Mouse (Mus musculus): ENCODE results near the gene Bri3bp. TPM values are rescaled to one million over a fixed set of nuclear protein-coding genes. Genes with fewer than 3 reads are reported as not detected.

The Bri3bp gene
- polyA plus RNA-seq, 1 experiment: 45.8 TPM

- TF ChIP-seq EP300 (IDR thresholded peaks at IDR 0.05; ENCODE audit: insufficient read depth, low read depth, low read length): no peak
- no peak for TF ChIP-seq CTCF (IDR thresholded peaks at IDR 0.05; ENCODE audit: low read depth, low read length)
- TF ChIP-seq POLR2A (IDR thresholded peaks at IDR 0.05; ENCODE audit: insufficient read depth, low read length): no peak
- Histone ChIP-seq H3K9me3 (replicated peaks; ENCODE audit: control insufficient read depth, insufficient read depth, low read length, poor library complexity, severe bottlenecking) (no peaks in the 10 kb centered on the region), H3K36me3 (ENCODE audit: control insufficient read depth, insufficient read depth, low read length, poor library complexity, severe bottlenecking) (peaks cover 12% of the 10 kb centered on the region), H3K4me3 (ENCODE audit: low read depth, low read length) (no peak overlapping the region), H3K27ac (ENCODE audit: insufficient read depth, low read length) (no peak overlapping the region), H3K27me3 (ENCODE audit: control insufficient read depth, insufficient read depth, low read length, poor library complexity, severe bottlenecking) (no peaks in the 10 kb centered on the region), H3K9ac (ENCODE audit: low read depth, poor library complexity, severe bottlenecking) (no peak overlapping the region), H3K4me1 (ENCODE audit: control insufficient read depth, insufficient read depth, low read length) (no peaks in the 10 kb centered on the region)
Measured at GRCm38 (mm10) chr5:125456100-125456499, 14.7 kb downstream of the Bri3bp start.

GRCm38 (mm10) chr5:125457538-125457937 lies 16.2 kb downstream of the Bri3bp start:
- Histone ChIP-seq H3K36me3 (ENCODE audit: control insufficient read depth, insufficient read depth, low read length, poor library complexity, severe bottlenecking) (peaks cover 12% of the 10 kb centered on the region), H3K9me3 (replicated peaks; ENCODE audit: control insufficient read depth, insufficient read depth, low read length, poor library complexity, severe bottlenecking) (no peaks in the 10 kb centered on the region), H3K4me3 (ENCODE audit: low read depth, low read length) (no peak overlapping the region), H3K27ac (ENCODE audit: insufficient read depth, low read length) (no peak overlapping the region), H3K4me1 (ENCODE audit: control insufficient read depth, insufficient read depth, low read length) (no peaks in the 10 kb centered on the region), H3K9ac (ENCODE audit: low read depth, poor library complexity, severe bottlenecking) (no peak overlapping the region), H3K27me3 (ENCODE audit: control insufficient read depth, insufficient read depth, low read length, poor library complexity, severe bottlenecking) (no peaks in the 10 kb centered on the region)
- TF ChIP-seq EP300 (IDR thresholded peaks at IDR 0.05; ENCODE audit: insufficient read depth, low read depth, low read length) (no peak), CTCF (IDR thresholded peaks at IDR 0.05; ENCODE audit: low read depth, low read length) (no peak), POLR2A (IDR thresholded peaks at IDR 0.05; ENCODE audit: insufficient read depth, low read length) (no peak)

GRCm38 (mm10) chr5:125460574-125460973 lies 19.2 kb downstream of the Bri3bp start:
- no peak overlapping the region for H3K27ac ChIP-seq (ENCODE audit: insufficient read depth, low read length)
- no peaks in the 10 kb centered on the region for H3K27me3 ChIP-seq (ENCODE audit: control insufficient read depth, insufficient read depth, low read length, poor library complexity, severe bottlenecking)
- no peak overlapping the region for H3K4me3 ChIP-seq (ENCODE audit: low read depth, low read length)
- no peak for TF ChIP-seq POLR2A (IDR thresholded peaks at IDR 0.05; ENCODE audit: insufficient read depth, low read length)
- no peak for TF ChIP-seq CTCF (IDR thresholded peaks at IDR 0.05; ENCODE audit: low read depth, low read length)
- H3K9me3 ChIP-seq (replicated peaks; ENCODE audit: control insufficient read depth, insufficient read depth, low read length, poor library complexity, severe bottlenecking): no peaks in the 10 kb centered on the region
- peaks cover 3% of the 10 kb centered on the region for H3K4me1 ChIP-seq (ENCODE audit: control insufficient read depth, insufficient read depth, low read length)
- no peak overlapping the region for H3K9ac ChIP-seq (ENCODE audit: low read depth, poor library complexity, severe bottlenecking)
- peaks cover 2% of the 10 kb centered on the region; the same call in 1 of the 2 replicates for H3K36me3 ChIP-seq (ENCODE audit: control insufficient read depth, insufficient read depth, low read length, poor library complexity, severe bottlenecking)

- no peaks in the 10 kb centered on the region for H3K27me3 ChIP-seq (ENCODE audit: control insufficient read depth, insufficient read depth, low read length, poor library complexity, severe bottlenecking)
- H3K36me3 ChIP-seq (ENCODE audit: control insufficient read depth, insufficient read depth, low read length, poor library complexity, severe bottlenecking): no peaks in the 10 kb centered on the region
- TF ChIP-seq CTCF (IDR thresholded peaks at IDR 0.05; ENCODE audit: low read depth, low read length) (peak; percentile 55), EP300 (IDR thresholded peaks at IDR 0.05; ENCODE audit: insufficient read depth, low read depth, low read length) (no peak), POLR2A (IDR thresholded peaks at IDR 0.05; ENCODE audit: insufficient read depth, low read length) (no peak)
- no peak overlapping the region for H3K27ac ChIP-seq (ENCODE audit: insufficient read depth, low read length)
- no peaks in the 10 kb centered on the region for H3K9me3 ChIP-seq (replicated peaks; ENCODE audit: control insufficient read depth, insufficient read depth, low read length, poor library complexity, severe bottlenecking)
- no peak overlapping the region for H3K9ac ChIP-seq (ENCODE audit: low read depth, poor library complexity, severe bottlenecking)
- H3K4me3 ChIP-seq (ENCODE audit: low read depth, low read length): no peak overlapping the region
- H3K4me1 ChIP-seq (ENCODE audit: control insufficient read depth, insufficient read depth, low read length): peaks cover 3% of the 10 kb centered on the region
Measured at GRCm38 (mm10) chr5:125461868-125462445, 20.6 kb downstream of the Bri3bp start.

GRCm38 (mm10) chr5:125465192-125465591 lies 23.8 kb downstream of the Bri3bp start:
- peak overlapping the region; percentile 33 for H3K27ac ChIP-seq (ENCODE audit: insufficient read depth, low read length)

GRCm38 (mm10) chr5:125465701-125466106 lies 24.3 kb downstream of the Bri3bp start:
- TF ChIP-seq CTCF (IDR thresholded peaks at IDR 0.05; ENCODE audit: low read depth, low read length): no peak
- peak; percentile 90 for TF ChIP-seq EP300 (IDR thresholded peaks at IDR 0.05; ENCODE audit: insufficient read depth, low read depth, low read length)
- TF ChIP-seq POLR2A (IDR thresholded peaks at IDR 0.05; ENCODE audit: insufficient read depth, low read length): peak; percentile 93
- Histone ChIP-seq H3K36me3 (ENCODE audit: control insufficient read depth, insufficient read depth, low read length, poor library complexity, severe bottlenecking) (no peaks in the 10 kb centered on the region), H3K4me1 (ENCODE audit: control insufficient read depth, insufficient read depth, low read length) (peaks cover 4% of the 10 kb centered on the region), H3K27ac (ENCODE audit: insufficient read depth, low read length) (no peak overlapping the region), H3K9me3 (replicated peaks; ENCODE audit: control insufficient read depth, insufficient read depth, low read length, poor library complexity, severe bottlenecking) (no peaks in the 10 kb centered on the region), H3K27me3 (ENCODE audit: control insufficient read depth, insufficient read depth, low read length, poor library complexity, severe bottlenecking) (no peaks in the 10 kb centered on the region), H3K9ac (ENCODE audit: low read depth, poor library complexity, severe bottlenecking) (no peak overlapping the region), H3K4me3 (ENCODE audit: low read depth, low read length) (peak overlapping the region; percentile 35)

More at GRCm38 (mm10) chr5:125465192-125465591, 23.8 kb downstream of the Bri3bp start:
- Histone ChIP-seq H3K36me3 (ENCODE audit: control insufficient read depth, insufficient read depth, low read length, poor library complexity, severe bottlenecking) (no peaks in the 10 kb centered on the region), H3K9me3 (replicated peaks; ENCODE audit: control insufficient read depth, insufficient read depth, low read length, poor library complexity, severe bottlenecking) (no peaks in the 10 kb centered on the region), H3K27me3 (ENCODE audit: control insufficient read depth, insufficient read depth, low read length, poor library complexity, severe bottlenecking) (no peaks in the 10 kb centered on the region), H3K9ac (ENCODE audit: low read depth, poor library complexity, severe bottlenecking) (no peak overlapping the region), H3K4me3 (ENCODE audit: low read depth, low read length) (no peak overlapping the region), H3K4me1 (ENCODE audit: control insufficient read depth, insufficient read depth, low read length) (peaks cover 4% of the 10 kb centered on the region)
- TF ChIP-seq EP300 (IDR thresholded peaks at IDR 0.05; ENCODE audit: insufficient read depth, low read depth, low read length) (no peak), CTCF (IDR thresholded peaks at IDR 0.05; ENCODE audit: low read depth, low read length) (no peak), POLR2A (IDR thresholded peaks at IDR 0.05; ENCODE audit: insufficient read depth, low read length) (no peak)
